Mouse (Mus musculus): Measurements from ENCODE around the gene Lsm6. TPM values are rescaled to one million over a fixed set of nuclear protein-coding genes. Genes with fewer than 3 reads are reported as not detected.

Lsm6 gene
- polyA plus RNA-seq, 1 experiment from 2014 or later, result 245 TPM

- Histone ChIP-seq H3K27ac (ENCODE audit: low read depth, low read length) (0 out of 2 replicates have a peak overlapping the region, but pooled peaks have one; percentile 25), H3K27me3 (ENCODE audit: control insufficient read depth, insufficient read depth, low read length) (no peaks in the 10 kb centered on the region), H3K9ac (ENCODE audit: low read length) (no peak overlapping the region), H3K9me3 (ENCODE audit: control insufficient read depth, low read length) (no peaks in the 10 kb centered on the region), H3K4me3 (ENCODE audit: low read depth, low read length) (no peak overlapping the region), H3K4me1 (replicated peaks; ENCODE audit: control insufficient read depth, insufficient read depth, low read length) (0 out of 2 replicates have a peak, but pooled peaks cover 2% of the 10 kb centered on the region), H3K4me2 (ENCODE audit: low read depth, low read length, severe bottlenecking) (no peak overlapping the region), H3K36me3 (ENCODE audit: control insufficient read depth, insufficient read depth, low read length) (peaks cover 6% of the 10 kb centered on the region; the same call in 1 of the 2 replicates)
- ATAC-seq (replicated peaks; ENCODE audit: low FRiP score), result no peak
- WGBS, result 78% methylated on average over 9 of the region's 9 CpGs
- DNase-seq (ENCODE audit: low spot score), result no peak
Measured at GRCm38 (mm10) chr8:78810207-78810675, 10.7 kb downstream of the Lsm6 start.

- H3K36me3 ChIP-seq (ENCODE audit: control insufficient read depth, insufficient read depth, low read length), result peaks cover 6% of the 10 kb centered on the region; the same call in 1 of the 2 replicates
- no peak overlapping the region for H3K4me2 ChIP-seq (ENCODE audit: low read depth, low read length, severe bottlenecking)
- 88% methylated on average over 14 of the region's 14 CpGs for WGBS
- ATAC-seq (replicated peaks; ENCODE audit: low FRiP score) (no peak), DNase-seq (ENCODE audit: low spot score) (no peak)
- H3K27me3 ChIP-seq (ENCODE audit: control insufficient read depth, insufficient read depth, low read length), result no peaks in the 10 kb centered on the region
- H3K4me1 ChIP-seq (replicated peaks; ENCODE audit: control insufficient read depth, insufficient read depth, low read length), result 0 out of 2 replicates have a peak, but pooled peaks cover 2% of the 10 kb centered on the region
- no peak overlapping the region for H3K27ac ChIP-seq (ENCODE audit: low read depth, low read length)
- no peaks in the 10 kb centered on the region for H3K9me3 ChIP-seq (ENCODE audit: control insufficient read depth, low read length)
- no peak overlapping the region for H3K9ac ChIP-seq (ENCODE audit: low read length)
- H3K4me3 ChIP-seq (ENCODE audit: low read depth, low read length), result no peak overlapping the region
Measured at GRCm38 (mm10) chr8:78809454-78810206, 11.3 kb downstream of the Lsm6 start.

GRCm38 (mm10) chr8:78808888-78809287 lies 12.1 kb downstream of the Lsm6 start:
- Histone ChIP-seq H3K9me3 (ENCODE audit: control insufficient read depth, low read length) (no peaks in the 10 kb centered on the region), H3K4me1 (replicated peaks; ENCODE audit: control insufficient read depth, insufficient read depth, low read length) (0 out of 2 replicates have a peak, but pooled peaks cover 2% of the 10 kb centered on the region), H3K9ac (ENCODE audit: low read length) (no peak overlapping the region), H3K4me2 (ENCODE audit: low read depth, low read length, severe bottlenecking) (no peak overlapping the region), H3K4me3 (ENCODE audit: low read depth, low read length) (no peak overlapping the region), H3K36me3 (ENCODE audit: control insufficient read depth, insufficient read depth, low read length) (peaks cover 6% of the 10 kb centered on the region; the same call in 1 of the 2 replicates), H3K27me3 (ENCODE audit: control insufficient read depth, insufficient read depth, low read length) (no peaks in the 10 kb centered on the region), H3K27ac (ENCODE audit: low read depth, low read length) (no peak overlapping the region)
- DNase-seq (ENCODE audit: low spot score) (no peak), ATAC-seq (replicated peaks; ENCODE audit: low FRiP score) (no peak)
- WGBS, result 92% methylated on average over 2 of the region's 2 CpGs

- Histone ChIP-seq H3K27me3 (ENCODE audit: control insufficient read depth, insufficient read depth, low read length) (no peaks in the 10 kb centered on the region), H3K4me2 (ENCODE audit: low read depth, low read length, severe bottlenecking) (no peak overlapping the region), H3K9ac (ENCODE audit: low read length) (no peak overlapping the region), H3K36me3 (ENCODE audit: control insufficient read depth, insufficient read depth, low read length) (peaks cover 6% of the 10 kb centered on the region; the same call in 1 of the 2 replicates), H3K27ac (ENCODE audit: low read depth, low read length) (no peak overlapping the region), H3K4me3 (ENCODE audit: low read depth, low read length) (no peak overlapping the region), H3K9me3 (ENCODE audit: control insufficient read depth, low read length) (no peaks in the 10 kb centered on the region), H3K4me1 (replicated peaks; ENCODE audit: control insufficient read depth, insufficient read depth, low read length) (0 out of 2 replicates have a peak, but pooled peaks cover 2% of the 10 kb centered on the region)
- 94% methylated on average over 5 of the region's 5 CpGs for WGBS
- DNase-seq (ENCODE audit: low spot score) (no peak), ATAC-seq (replicated peaks; ENCODE audit: low FRiP score) (no peak)
Measured at GRCm38 (mm10) chr8:78808439-78808838, 12.5 kb downstream of the Lsm6 start.

- WGBS, result 92% methylated on average over 9 of the region's 9 CpGs
- ATAC-seq (replicated peaks; ENCODE audit: low FRiP score) (no peak), DNase-seq (ENCODE audit: low spot score) (no peak)
- H3K4me3 ChIP-seq (ENCODE audit: low read depth, low read length), result no peak overlapping the region
- H3K9me3 ChIP-seq (ENCODE audit: control insufficient read depth, low read length), result no peaks in the 10 kb centered on the region
- no peak overlapping the region for H3K9ac ChIP-seq (ENCODE audit: low read length)
- no peak overlapping the region for H3K4me2 ChIP-seq (ENCODE audit: low read depth, low read length, severe bottlenecking)
- no peaks in the 10 kb centered on the region for H3K27me3 ChIP-seq (ENCODE audit: control insufficient read depth, insufficient read depth, low read length)
- peaks cover 6% of the 10 kb centered on the region; the same call in 1 of the 2 replicates for H3K36me3 ChIP-seq (ENCODE audit: control insufficient read depth, insufficient read depth, low read length)
- no peak overlapping the region for H3K27ac ChIP-seq (ENCODE audit: low read depth, low read length)
- H3K4me1 ChIP-seq (replicated peaks; ENCODE audit: control insufficient read depth, insufficient read depth, low read length), result 0 out of 2 replicates have a peak, but pooled peaks cover 2% of the 10 kb centered on the region
Measured at GRCm38 (mm10) chr8:78807283-78807682, 13.7 kb downstream of the Lsm6 start.

- Histone ChIP-seq H3K4me3 (ENCODE audit: low read depth, low read length) (no peak overlapping the region), H3K36me3 (ENCODE audit: control insufficient read depth, insufficient read depth, low read length) (peaks cover 6% of the 10 kb centered on the region; the same call in 1 of the 2 replicates), H3K27me3 (ENCODE audit: control insufficient read depth, insufficient read depth, low read length) (no peaks in the 10 kb centered on the region), H3K9ac (ENCODE audit: low read length) (no peak overlapping the region), H3K27ac (ENCODE audit: low read depth, low read length) (no peak overlapping the region), H3K4me2 (ENCODE audit: low read depth, low read length, severe bottlenecking) (no peak overlapping the region), H3K4me1 (replicated peaks; ENCODE audit: control insufficient read depth, insufficient read depth, low read length) (no peaks in the 10 kb centered on the region), H3K9me3 (ENCODE audit: control insufficient read depth, low read length) (no peaks in the 10 kb centered on the region)
- ATAC-seq (replicated peaks; ENCODE audit: low FRiP score) (no peak), DNase-seq (ENCODE audit: low spot score) (no peak)
- WGBS, result 96% methylated on average over 5 of the region's 5 CpGs
Measured at GRCm38 (mm10) chr8:78806006-78806405, 14.9 kb downstream of the Lsm6 start.

- H3K4me1 ChIP-seq (replicated peaks; ENCODE audit: control insufficient read depth, insufficient read depth, low read length), result no peaks in the 10 kb centered on the region
- no peaks in the 10 kb centered on the region for H3K27me3 ChIP-seq (ENCODE audit: control insufficient read depth, insufficient read depth, low read length)
- no peak overlapping the region for H3K4me3 ChIP-seq (ENCODE audit: low read depth, low read length)
- H3K9me3 ChIP-seq (ENCODE audit: control insufficient read depth, low read length), result no peaks in the 10 kb centered on the region
- H3K4me2 ChIP-seq (ENCODE audit: low read depth, low read length, severe bottlenecking), result no peak overlapping the region
- DNase-seq (ENCODE audit: low spot score) (no peak), ATAC-seq (replicated peaks; ENCODE audit: low FRiP score) (no peak)
- no peak overlapping the region for H3K27ac ChIP-seq (ENCODE audit: low read depth, low read length)
- no peak overlapping the region for H3K9ac ChIP-seq (ENCODE audit: low read length)
- WGBS, result 93% methylated on average over 6 of the region's 6 CpGs
- no peaks in the 10 kb centered on the region; the same call in 1 of the 2 replicates for H3K36me3 ChIP-seq (ENCODE audit: control insufficient read depth, insufficient read depth, low read length)
Measured at GRCm38 (mm10) chr8:78801201-78801600, 19.7 kb downstream of the Lsm6 start.

GRCm38 (mm10) chr8:78798671-78799070 lies 22.3 kb downstream of the Lsm6 start:
- no peak for ATAC-seq (replicated peaks; ENCODE audit: low FRiP score)
- Histone ChIP-seq H3K4me3 (ENCODE audit: low read depth, low read length) (no peak overlapping the region), H3K9me3 (ENCODE audit: control insufficient read depth, low read length) (no peaks in the 10 kb centered on the region; the same call in 1 of the 2 replicates), H3K4me1 (replicated peaks; ENCODE audit: control insufficient read depth, insufficient read depth, low read length) (no peaks in the 10 kb centered on the region), H3K9ac (ENCODE audit: low read length) (no peak overlapping the region), H3K27ac (ENCODE audit: low read depth, low read length) (no peak overlapping the region), H3K36me3 (ENCODE audit: control insufficient read depth, insufficient read depth, low read length) (no peaks in the 10 kb centered on the region), H3K4me2 (ENCODE audit: low read depth, low read length, severe bottlenecking) (no peak overlapping the region), H3K27me3 (ENCODE audit: control insufficient read depth, insufficient read depth, low read length) (no peaks in the 10 kb centered on the region)
- DNase-seq (ENCODE audit: low spot score), result no peak
- 90% methylated on average over 3 of the region's 3 CpGs for WGBS

Measured in forebrain, embryonic 11.5 days (tissue).